Mouse (Mus musculus) adrenal gland, adult (tissue): Measurements from ENCODE around the gene Olfr1323.

Experiments used
- DNase-seq, 2 experiments: peaks; one replicate each; pipeline ENCODE4 v3.0.0; 2022 to 2023; ENCODE audit warnings: low spot score in 1 of 2; ENCODE audit not compliant: inconsistent age in 2 of 2

The Olfr1323 gene

DNA sequence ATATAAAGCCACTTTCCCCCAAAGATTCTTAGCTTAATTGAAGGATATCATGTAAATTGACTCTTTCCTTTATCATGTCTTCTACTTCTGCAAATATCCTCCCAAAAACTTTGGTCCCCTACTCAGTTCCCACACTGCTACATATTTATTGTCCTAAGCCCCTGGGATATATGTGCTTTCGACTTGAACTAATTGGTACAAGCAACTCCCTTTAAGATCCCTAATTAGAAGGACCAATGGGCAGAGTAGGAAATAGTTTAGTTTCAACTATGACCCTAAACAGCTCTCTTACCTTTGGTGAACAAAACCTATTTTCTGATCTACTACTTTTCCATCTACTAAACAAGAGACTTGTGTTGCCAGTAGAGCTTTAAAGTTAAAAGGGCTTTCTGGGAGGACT, at the start of gene Olfr1323:
Gene Olfr1323, minus strand, starts transcription at position 101 of the 400 bp plus-strand sequence.
- DNase-seq = no peak

DNA sequence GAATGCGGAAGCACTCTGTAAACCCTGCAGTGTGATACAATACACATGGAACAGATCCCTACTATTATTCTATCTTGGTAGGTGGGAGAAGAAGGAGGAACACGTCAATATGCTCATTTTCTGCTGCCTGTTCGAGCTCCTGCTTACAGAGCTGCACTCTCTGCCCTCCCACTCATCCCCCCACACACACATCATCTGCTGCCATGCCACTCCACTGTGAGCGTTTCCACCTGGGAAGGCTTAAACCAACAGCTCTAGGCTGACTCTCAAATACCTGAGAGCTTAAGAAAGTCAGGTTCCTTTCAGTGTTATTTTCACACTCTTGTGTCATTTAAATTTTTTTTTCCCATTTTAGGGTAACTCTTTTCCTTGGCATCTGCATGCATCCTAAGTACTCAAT, 6.9 kb downstream of the Olfr1323 start:
- no peak for DNase-seq
